Mouse (Mus musculus) kidney, embryonic 14.5 days (tissue): ENCODE measurements around the gene Myadm. TPM values are rescaled to one million over a fixed set of nuclear protein-coding genes. Genes with fewer than 3 reads are reported as not detected.

ENCODE experiments used
- ATAC-seq: fragments of 200-750 bp; cut with Nextera tagmentation; 2 replicates; pipeline ENCODE4 v1.8.0; 2017; ENCODE audit warnings: moderate number of reproducible peaks, mild to moderate bottlenecking, moderate TSS enrichment, moderate library complexity; ENCODE audit not compliant: low FRiP score, low TSS enrichment
- H3K27ac ChIP-seq: fragments of 300-500 bp; sonication (generic); 2 replicates; pipeline ENCODE4 v1.5.1; 2014; ENCODE audit warnings: low read depth, mild to moderate bottlenecking, low read length, moderate library complexity, mixed read lengths
- H3K27me3 ChIP-seq: fragments of 300-500 bp; sonication (generic); 2 replicates; pipeline ENCODE4 v1.6.1; 2014; ENCODE audit warnings: mild to moderate bottlenecking, low read length; ENCODE audit not compliant: control insufficient read depth, insufficient read depth
- H3K36me3 ChIP-seq: fragments of 300-500 bp; sonication (generic); 2 replicates; pipeline ENCODE4 v1.6.1; 2014; ENCODE audit warnings: low read length, mixed read lengths; ENCODE audit not compliant: control insufficient read depth, insufficient read depth
- H3K4me1 ChIP-seq: fragments of 300-500 bp; sonication (generic); 2 replicates; pipeline ENCODE4 v1.6.1; 2014; ENCODE audit warnings: low read length, mixed read lengths; ENCODE audit not compliant: control insufficient read depth, insufficient read depth
- H3K4me2 ChIP-seq: fragments of 300-500 bp; sonication (generic); replicated peaks from 2 replicates; pipeline ENCODE4 v1.6.1; 2014; ENCODE audit warnings: low read depth, mild to moderate bottlenecking, low read length
- H3K4me3 ChIP-seq: fragments of 300-500 bp; sonication (generic); 2 replicates; pipeline ENCODE4 v1.5.1; 2014; ENCODE audit warnings: mild to moderate bottlenecking, low read length
- H3K9ac ChIP-seq: fragments of 300-500 bp; sonication (generic); 2 replicates; pipeline ENCODE4 v1.6.1; 2014; ENCODE audit warnings: low read depth, mild to moderate bottlenecking, low read length, moderate library complexity
- H3K9me3 ChIP-seq: fragments of 300-500 bp; sonication (generic); 2 replicates; pipeline ENCODE4 v1.6.1; 2016; ENCODE audit warnings: low read length; ENCODE audit not compliant: control insufficient read depth
- WGBS: fragments of 180-500 bp; shearing (Covaris S2); extraction: QIAGEN DNeasy Blood & Tissue Kit; methylation state at CpG from one replicate; pipeline ENCODE4 v1.1.7; 2014; 5-methylcytosine and 5-hydroxymethylcytosine counted together
- polyA plus RNA-seq: library from polyadenylated mRNA; unstranded; fragments of >200 nt; fragmentation: Nextera tagmentation; extraction: Ambion mirVana; gene quantifications from 2 replicates; pipeline ENCODE4 v1.2.1, GENCODE M21; 2014

Gene Myadm
- polyA plus RNA-seq, 1 experiment from 2014 or later: 81.3 TPM

DNA sequence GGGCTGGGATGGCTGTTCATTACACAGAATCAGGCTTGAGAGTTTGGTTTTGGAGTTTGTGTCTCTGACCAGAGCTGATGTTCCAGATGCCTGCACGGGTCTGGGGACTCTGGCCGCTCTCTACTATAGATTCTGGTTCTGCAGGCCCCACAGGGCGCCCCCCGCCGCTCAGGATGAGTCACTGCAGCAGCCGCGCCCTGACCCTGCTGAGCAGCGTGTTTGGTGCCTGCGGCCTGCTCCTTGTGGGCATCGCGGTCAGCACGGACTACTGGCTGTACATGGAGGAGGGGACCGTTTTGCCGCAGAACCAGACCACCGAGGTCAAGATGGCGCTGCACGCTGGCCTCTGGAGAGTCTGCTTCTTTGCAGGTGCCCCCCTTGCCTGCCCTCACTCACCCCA lies 47.5 kb downstream of the Myadm start:
- H3K36me3 ChIP-seq: peaks cover 6% of the 10 kb centered on the region; the same call in 1 of the 2 replicates
- H3K4me1 ChIP-seq: peaks cover 6% of the 10 kb centered on the region; the same call in 1 of the 2 replicates
- 81% methylated on average over 17 of the region's 17 CpGs for WGBS
- H3K4me2 ChIP-seq: no peak overlapping the region
- no peaks in the 10 kb centered on the region for H3K27me3 ChIP-seq
- H3K4me3 ChIP-seq: no peak overlapping the region
- H3K9me3 ChIP-seq: no peaks in the 10 kb centered on the region
- ATAC-seq: no peak
- no peak overlapping the region for H3K27ac ChIP-seq
- no peak overlapping the region for H3K9ac ChIP-seq

DNA sequence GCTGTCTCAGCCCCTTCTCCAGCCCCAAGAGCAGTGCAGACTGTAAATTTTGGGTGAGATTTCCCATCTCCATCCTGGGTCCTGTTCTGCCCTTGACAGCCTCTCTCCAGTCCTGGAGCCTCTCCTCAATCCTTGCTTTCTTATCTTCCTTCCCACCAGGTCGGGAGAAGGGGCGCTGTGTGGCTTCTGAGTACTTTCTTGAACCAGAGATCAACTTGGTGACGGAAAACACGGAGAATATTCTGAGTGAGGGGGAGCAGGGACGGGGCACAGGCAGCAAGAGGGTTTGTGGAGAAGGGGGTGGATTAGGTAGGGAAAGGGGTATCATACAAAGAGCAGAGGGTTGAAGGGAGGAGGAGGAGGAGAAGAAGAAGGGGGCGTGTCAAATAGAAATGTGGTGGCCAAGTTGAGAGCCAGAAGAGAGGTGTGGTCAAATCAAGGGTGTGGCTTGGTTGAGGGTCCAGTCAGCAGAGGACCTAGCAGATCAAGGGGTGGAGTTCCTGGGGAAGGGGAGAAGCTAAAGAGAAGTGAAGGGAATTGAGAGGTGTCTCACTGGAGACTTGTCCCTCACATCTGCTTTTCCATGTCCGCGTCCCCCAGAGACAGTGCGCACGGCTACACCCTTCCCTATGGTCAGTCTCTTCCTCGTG lies 49.5 kb downstream of the Myadm start:
- Histone ChIP-seq H3K27me3 (no peaks in the 10 kb centered on the region), H3K36me3 (peaks cover 6% of the 10 kb centered on the region; the same call in 1 of the 2 replicates), H3K4me1 (peaks cover 6% of the 10 kb centered on the region; the same call in 1 of the 2 replicates), H3K4me3 (no peak overlapping the region), H3K9ac (no peak overlapping the region), H3K27ac (no peak overlapping the region), H3K9me3 (no peaks in the 10 kb centered on the region), H3K4me2 (no peak overlapping the region)
- WGBS: 79% methylated on average over 11 of the region's 11 CpGs
- ATAC-seq: no peak

DNA sequence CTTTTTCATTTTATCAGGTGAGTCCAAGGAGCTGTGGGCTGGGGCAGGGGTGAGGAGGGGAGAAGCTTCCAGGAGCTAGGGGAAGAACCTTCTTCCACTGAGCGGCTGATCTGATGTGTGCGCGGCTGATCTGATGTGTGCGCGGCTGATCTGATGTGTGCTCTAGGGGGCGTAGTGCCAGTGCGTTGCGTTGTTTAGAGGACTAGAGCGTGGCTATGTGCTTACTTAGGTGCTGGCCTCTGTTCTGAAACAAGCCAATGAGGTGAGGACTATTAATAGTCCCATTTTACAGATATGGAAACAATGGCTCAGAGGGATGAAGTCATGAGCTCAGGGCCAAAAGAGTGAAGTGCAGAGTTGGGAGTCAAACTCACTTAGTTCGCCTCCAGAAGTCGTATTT lies 50.1 kb downstream of the Myadm start:
- WGBS: 93% methylated on average over 11 of the region's 11 CpGs
- Histone ChIP-seq H3K27ac (no peak overlapping the region), H3K4me1 (peaks cover under 1% of the 10 kb centered on the region; the same call in 1 of the 2 replicates), H3K9me3 (no peaks in the 10 kb centered on the region), H3K4me2 (no peak overlapping the region), H3K36me3 (peaks cover 6% of the 10 kb centered on the region; the same call in 1 of the 2 replicates), H3K9ac (no peak overlapping the region), H3K27me3 (no peaks in the 10 kb centered on the region), H3K4me3 (no peak overlapping the region)
- ATAC-seq: no peak

DNA sequence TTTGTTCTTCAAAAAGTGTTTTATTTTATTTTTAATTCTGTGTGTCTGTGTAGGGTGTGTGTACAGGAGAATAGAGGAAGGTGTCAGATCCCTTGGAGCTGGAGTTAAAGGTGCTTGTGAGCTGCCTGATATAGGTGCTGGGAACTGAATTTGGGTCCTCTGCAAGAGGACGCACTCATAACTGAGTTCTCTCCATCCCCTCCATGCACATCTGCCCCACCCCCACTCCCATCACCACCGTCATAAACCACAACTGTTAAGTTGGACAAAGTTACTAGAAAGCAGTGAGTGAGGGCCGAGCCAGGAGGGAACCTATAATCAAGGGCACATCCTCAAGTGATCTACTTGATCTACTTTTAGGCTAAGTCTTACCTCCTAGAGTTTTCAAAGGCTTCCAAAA lies 55.0 kb downstream of the Myadm start:
- Histone ChIP-seq H3K4me3 (no peak overlapping the region), H3K4me2 (no peak overlapping the region), H3K27ac (no peak overlapping the region), H3K9me3 (no peaks in the 10 kb centered on the region), H3K9ac (no peak overlapping the region), H3K27me3 (no peaks in the 10 kb centered on the region), H3K4me1 (no peaks in the 10 kb centered on the region), H3K36me3 (peaks cover 11% of the 10 kb centered on the region)
- WGBS: 86% methylated on average over 3 of the region's 3 CpGs
- ATAC-seq: no peak

DNA sequence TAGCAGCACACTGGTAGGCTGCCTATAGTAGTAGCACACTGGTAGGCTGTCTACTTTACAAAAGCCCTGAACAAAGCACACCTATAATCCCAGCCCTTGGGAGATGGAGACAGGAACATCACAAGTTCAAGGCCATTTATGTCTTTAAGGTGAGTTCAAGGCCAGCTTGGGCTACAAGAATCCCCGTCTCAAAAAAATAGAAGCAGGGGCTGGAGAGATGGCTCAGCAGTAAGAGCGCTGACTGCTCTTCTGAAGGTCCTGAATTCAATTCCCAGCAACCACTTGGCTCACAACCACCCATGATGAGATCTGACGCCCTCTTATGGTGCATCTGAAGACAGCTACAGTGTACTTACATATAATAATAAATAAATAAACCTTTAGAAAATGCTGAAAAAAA lies 56.4 kb downstream of the Myadm start:
- 92% methylated on average over 3 of the region's 3 CpGs for WGBS
- Histone ChIP-seq H3K27ac (no peak overlapping the region), H3K4me3 (no peak overlapping the region), H3K4me2 (no peak overlapping the region), H3K36me3 (peaks cover 11% of the 10 kb centered on the region), H3K27me3 (no peaks in the 10 kb centered on the region), H3K9me3 (no peaks in the 10 kb centered on the region), H3K9ac (no peak overlapping the region), H3K4me1 (no peaks in the 10 kb centered on the region)
- no peak for ATAC-seq

DNA sequence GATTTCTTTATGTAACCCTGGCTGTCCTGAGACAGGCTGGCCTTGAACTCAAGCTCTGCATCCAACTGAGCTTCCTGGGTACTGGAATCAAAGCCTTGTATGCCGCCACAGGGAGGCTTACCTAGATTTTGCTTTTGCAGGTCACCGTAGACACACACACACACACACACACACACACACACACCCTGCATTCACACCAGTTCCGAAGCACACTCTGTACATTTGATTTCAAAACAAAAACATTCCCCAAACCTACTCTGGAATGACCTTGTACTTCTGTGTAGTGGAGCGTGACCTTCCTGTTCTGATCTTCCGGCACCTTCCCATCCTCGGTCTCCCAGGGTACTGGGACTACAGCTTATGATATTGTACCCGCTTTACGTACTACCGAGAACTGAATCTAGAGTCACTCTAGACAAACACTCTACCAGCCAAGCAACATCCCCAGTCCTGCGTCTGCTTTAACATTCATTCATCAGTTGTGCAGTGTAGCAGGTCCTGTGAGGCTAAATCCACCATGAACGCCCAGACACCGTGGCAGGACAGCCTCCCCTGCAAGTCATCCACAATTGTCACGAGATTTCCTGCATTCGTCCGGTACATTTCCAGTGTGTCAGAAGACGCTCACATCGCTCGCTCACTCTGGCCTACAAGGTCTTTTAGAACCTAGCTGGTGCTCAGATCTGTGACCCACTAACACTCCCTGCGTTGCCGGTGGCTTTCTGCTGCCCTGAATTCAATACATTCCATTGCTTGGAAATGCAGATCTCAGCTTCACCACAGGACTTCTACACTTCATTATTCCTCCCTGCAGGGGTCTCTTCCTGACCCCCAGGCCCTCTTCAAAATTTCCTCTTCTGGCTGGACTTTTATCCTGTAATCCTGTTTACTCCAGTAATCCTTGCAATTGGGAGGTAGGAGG lies 58.7 kb downstream of the Myadm start:
- Histone ChIP-seq H3K4me2 (no peak overlapping the region), H3K36me3 (peaks cover 5% of the 10 kb centered on the region), H3K9me3 (no peaks in the 10 kb centered on the region), H3K4me1 (no peaks in the 10 kb centered on the region), H3K9ac (no peak overlapping the region), H3K27ac (no peak overlapping the region), H3K4me3 (no peak overlapping the region), H3K27me3 (no peaks in the 10 kb centered on the region)
- 66% methylated on average over 20 of the region's 20 CpGs for WGBS
- ATAC-seq: no peak

DNA sequence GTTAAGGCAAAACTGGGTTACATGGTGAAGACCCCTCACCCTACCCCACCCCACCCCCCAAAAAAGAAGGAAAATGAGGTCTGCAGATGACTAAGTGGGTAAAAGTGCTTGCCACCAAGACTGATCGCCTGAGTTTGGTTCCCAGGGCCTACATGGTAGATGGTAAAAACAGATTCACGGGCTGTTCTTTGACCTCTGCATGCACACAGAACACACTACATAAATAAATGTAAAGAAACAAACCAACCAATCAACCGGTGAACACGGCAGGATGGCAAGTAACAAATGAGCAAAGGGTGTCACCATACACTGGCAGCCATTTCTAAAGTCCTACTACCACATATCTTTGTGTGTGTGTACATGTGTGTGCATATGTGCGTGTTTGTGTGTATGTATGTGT lies 59.4 kb downstream of the Myadm start:
- no peak for ATAC-seq
- Histone ChIP-seq H3K36me3 (peaks cover 5% of the 10 kb centered on the region), H3K4me2 (no peak overlapping the region), H3K4me3 (no peak overlapping the region), H3K9me3 (no peaks in the 10 kb centered on the region), H3K27ac (no peak overlapping the region), H3K27me3 (no peaks in the 10 kb centered on the region), H3K9ac (no peak overlapping the region), H3K4me1 (no peaks in the 10 kb centered on the region)
- WGBS: 77% methylated on average over 5 of the region's 5 CpGs

DNA sequence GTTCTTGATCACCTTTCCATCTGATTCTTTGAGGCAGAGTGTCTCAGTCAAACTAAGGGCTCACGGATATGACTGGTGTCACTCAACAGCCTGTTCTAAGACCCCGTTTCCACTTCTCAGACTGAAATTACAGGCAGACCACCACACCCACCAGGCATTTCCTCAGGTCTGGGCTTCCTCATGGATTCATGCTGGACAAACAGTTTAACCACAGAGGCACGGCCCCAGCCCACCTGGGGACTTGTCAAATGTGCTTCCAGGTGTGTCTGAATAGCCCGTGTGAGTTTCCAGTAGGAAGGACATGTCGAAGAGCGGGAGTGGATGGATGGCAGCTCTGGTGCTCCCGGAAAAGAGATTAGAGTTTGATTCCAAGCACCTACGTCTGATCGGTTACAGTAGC lies 60.9 kb downstream of the Myadm start:
- Histone ChIP-seq H3K9ac (no peak overlapping the region), H3K4me3 (no peak overlapping the region), H3K9me3 (no peaks in the 10 kb centered on the region), H3K4me2 (no peak overlapping the region), H3K4me1 (no peaks in the 10 kb centered on the region), H3K36me3 (peaks cover 5% of the 10 kb centered on the region), H3K27me3 (no peaks in the 10 kb centered on the region), H3K27ac (no peak overlapping the region)
- WGBS: 91% methylated on average over 9 of the region's 9 CpGs
- no peak for ATAC-seq
